Mouse (Mus musculus) lung, adult 2 months (tissue): ENCODE data around the gene Mef2d.

ENCODE experiments used
- CTCF ChIP-seq: fragments of 200-500 bp; IDR thresholded peaks from 2 replicates; pipeline ENCODE4 v1.5.1; 2011; ENCODE audit warnings: mild to moderate bottlenecking, low read length, control low read depth; ENCODE audit not compliant: insufficient read depth
- POLR2A ChIP-seq: fragments of 200-500 bp; IDR thresholded peaks from 2 replicates; pipeline ENCODE4 v1.6.1; 2011; ENCODE audit warnings: low read depth, mild to moderate bottlenecking, control low read depth, low read length, borderline replicate concordance; ENCODE audit errors: extremely low read depth

GRCm38 (mm10) chr3:88146376-88147112 is 4.4 kb downstream of the Mef2d start:
- TF ChIP-seq CTCF (no peak), POLR2A (no peak)
